Mouse (Mus musculus) embryonic facial prominence, embryonic 14.5 days (tissue): ENCODE measurements at regions not wholly inside any gene's neighbourhood (a gene's known extent, or its start where the extent isn't known, plus 50 kb on each side); places are given as distances from the start of the nearest gene placed in this dataset.

Source experiments
- ATAC-seq: fragments of 200-750 bp; cut with Nextera tagmentation; 2 replicates; pipeline ENCODE4 v1.8.0; 2017; ENCODE audit warnings: low read depth, moderate number of reproducible peaks, moderate TSS enrichment
- DNase-seq: peaks from one replicate; pipeline ENCODE4 v3.0.0-alpha.2; 2015; ENCODE audit warnings: low spot score
- H3K27ac ChIP-seq: fragments of 300-500 bp; sonication (generic); replicated peaks from 2 replicates; pipeline ENCODE4 v1.5.1; 2014; ENCODE audit warnings: low read depth, mild to moderate bottlenecking, low read length, moderate library complexity
- H3K27me3 ChIP-seq: fragments of 300-500 bp; sonication (generic); replicated peaks from 2 replicates; pipeline ENCODE4 v1.6.1; 2014; ENCODE audit warnings: low read length; ENCODE audit not compliant: control insufficient read depth, insufficient read depth
- H3K36me3 ChIP-seq: fragments of 300-500 bp; sonication (generic); 2 replicates; pipeline ENCODE4 v1.6.1; 2014; ENCODE audit warnings: low read length, mixed read lengths; ENCODE audit not compliant: control insufficient read depth, insufficient read depth
- H3K4me1 ChIP-seq: fragments of 300-500 bp; sonication (generic); 2 replicates; pipeline ENCODE4 v1.6.1; 2014; ENCODE audit warnings: antibody characterized with exemption, low read length; ENCODE audit not compliant: control insufficient read depth, insufficient read depth
- H3K4me2 ChIP-seq: fragments of 300-500 bp; sonication (generic); 2 replicates; pipeline ENCODE4 v1.6.1; 2014; ENCODE audit warnings: low read depth, mild to moderate bottlenecking, low read length, moderate library complexity, mixed read lengths
- H3K4me3 ChIP-seq: fragments of 300-500 bp; sonication (generic); 2 replicates; pipeline ENCODE4 v1.5.1; 2014; ENCODE audit warnings: low read depth, mild to moderate bottlenecking, low read length
- H3K9ac ChIP-seq: fragments of 300-500 bp; sonication (generic); 2 replicates; pipeline ENCODE4 v1.6.1; 2014; ENCODE audit warnings: low read depth, mild to moderate bottlenecking, low read length, moderate library complexity, mixed read lengths
- H3K9me3 ChIP-seq: fragments of 300-500 bp; sonication (generic); 2 replicates; pipeline ENCODE4 v1.6.1; 2016; ENCODE audit warnings: low read length; ENCODE audit not compliant: control insufficient read depth
- WGBS: fragments of 180-500 bp; shearing (Covaris S2); extraction: QIAGEN DNeasy Blood & Tissue Kit; methylation state at CpG from one replicate; pipeline ENCODE4 v1.1.7; 2014; 5-methylcytosine and 5-hydroxymethylcytosine counted together

DNA sequence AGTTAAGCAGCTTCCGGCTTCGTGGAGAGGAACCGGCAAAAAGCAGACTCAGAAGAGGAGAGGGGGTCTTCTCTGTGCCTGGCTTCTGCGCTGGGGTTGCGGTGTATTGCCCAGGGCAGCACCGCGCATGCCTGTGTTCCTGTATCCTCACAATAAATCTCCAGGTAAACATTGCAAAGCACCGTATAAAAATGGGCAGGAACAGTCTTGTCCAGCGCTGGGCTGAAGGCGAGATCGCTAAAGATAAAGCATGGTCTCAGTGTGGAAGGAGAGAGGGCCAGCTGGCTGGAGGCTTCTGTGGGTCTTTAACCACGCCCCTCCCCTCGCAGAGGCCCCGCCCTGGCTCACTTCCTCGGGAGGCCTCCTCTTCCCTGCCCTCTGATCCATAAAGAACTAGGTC is 269.1 kb downstream of the Zfp704 start:
- H3K4me1 ChIP-seq = peaks cover 9% of the 10 kb centered on the region
- peak overlapping the region; percentile 54 for H3K9ac ChIP-seq
- DNase-seq (no peak), ATAC-seq (peak; percentile 83)
- 0% methylated on average over 15 of the region's 15 CpGs for WGBS
- H3K27me3 ChIP-seq = peaks cover 12% of the 10 kb centered on the region
- H3K36me3 ChIP-seq = no peaks in the 10 kb centered on the region
- H3K9me3 ChIP-seq = no peaks in the 10 kb centered on the region
- H3K27ac ChIP-seq = no peak overlapping the region
- peak overlapping the region; percentile 73 for H3K4me2 ChIP-seq
- H3K4me3 ChIP-seq = peak overlapping the region; percentile 34

GRCm38 (mm10) chr3:9340344-9340743 is 269.5 kb downstream of the Zfp704 start:
- H3K4me1 ChIP-seq = peaks cover 9% of the 10 kb centered on the region
- peak overlapping the region; percentile 73 for H3K4me2 ChIP-seq
- H3K27me3 ChIP-seq = peaks cover 7% of the 10 kb centered on the region
- DNase-seq (no peak), ATAC-seq (no peak)
- WGBS = 24% methylated on average over 4 of the region's 4 CpGs
- H3K4me3 ChIP-seq = peak overlapping the region; percentile 34
- no peak overlapping the region for H3K27ac ChIP-seq
- H3K9me3 ChIP-seq = no peaks in the 10 kb centered on the region
- H3K9ac ChIP-seq = peak overlapping the region; percentile 54; the same call in 1 of the 2 replicates
- H3K36me3 ChIP-seq = no peaks in the 10 kb centered on the region

DNA sequence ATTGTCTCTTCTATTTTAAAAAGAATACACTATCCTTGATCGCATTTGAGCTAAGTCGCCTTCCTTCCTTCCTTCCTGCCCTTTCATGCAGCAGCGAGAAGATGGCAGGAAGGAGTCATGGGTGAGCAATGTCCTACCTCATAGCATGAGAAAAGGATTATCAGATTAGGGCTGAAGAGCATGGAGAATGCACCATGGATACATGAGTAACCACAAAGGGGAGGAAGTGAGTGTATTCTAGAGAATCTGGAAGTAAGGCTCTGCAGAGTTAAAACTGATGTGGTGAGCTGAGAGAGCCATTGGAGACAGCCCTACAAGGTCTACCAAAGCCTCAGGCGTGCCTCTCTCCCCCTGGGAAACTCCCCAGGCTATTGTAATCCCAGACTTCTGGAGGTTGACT is 270.2 kb downstream of the Zfp704 start:
- 70% methylated on average over 4 of the region's 4 CpGs for WGBS
- H3K9me3 ChIP-seq = no peaks in the 10 kb centered on the region
- peaks cover 9% of the 10 kb centered on the region for H3K4me1 ChIP-seq
- no peaks in the 10 kb centered on the region for H3K36me3 ChIP-seq
- H3K4me2 ChIP-seq = no peak overlapping the region
- DNase-seq (no peak), ATAC-seq (no peak)
- no peak overlapping the region for H3K9ac ChIP-seq
- H3K27me3 ChIP-seq = peaks cover under 1% of the 10 kb centered on the region; the same call in 1 of the 2 replicates
- H3K4me3 ChIP-seq = no peak overlapping the region
- no peak overlapping the region for H3K27ac ChIP-seq

DNA sequence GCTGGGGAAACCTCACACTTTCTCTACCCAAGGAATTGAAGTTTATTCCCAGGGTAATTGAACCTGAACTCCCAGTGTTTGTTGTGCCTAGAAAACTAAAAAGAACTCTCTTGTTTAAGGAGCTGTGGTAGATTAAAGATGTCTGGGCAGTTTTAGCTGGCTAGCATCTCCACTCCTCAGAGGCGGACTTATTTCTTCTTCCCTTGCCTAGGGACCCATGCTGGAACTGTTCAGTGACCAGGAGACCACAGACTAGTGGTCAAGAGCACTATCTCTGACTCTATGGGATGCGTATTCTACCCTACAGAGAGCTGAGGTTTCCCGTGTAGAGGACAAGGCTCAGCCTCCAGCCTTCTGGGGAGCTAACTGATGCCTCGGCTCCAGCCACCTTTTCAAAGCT is 274.3 kb downstream of the Zfp704 start:
- WGBS = 49% methylated on average over 4 of the region's 4 CpGs
- Histone ChIP-seq H3K4me2 (no peak overlapping the region), H3K4me1 (peaks cover 6% of the 10 kb centered on the region), H3K27me3 (peaks cover 4% of the 10 kb centered on the region; the same call in 1 of the 2 replicates), H3K36me3 (no peaks in the 10 kb centered on the region), H3K9me3 (no peaks in the 10 kb centered on the region), H3K9ac (no peak overlapping the region), H3K4me3 (no peak overlapping the region), H3K27ac (no peak overlapping the region)
- no peak for DNase-seq
- no peak for ATAC-seq
